Mouse (Mus musculus) G1E (cell line): ENCODE results near the gene Nfkbil1.

Experiments
- CTCF ChIP-seq: IDR thresholded peaks from 2 replicates; pipeline ENCODE4 v1.5.1; 2012; ENCODE audit warnings: low read depth, low read length, inconsistent platforms, mixed read lengths
- GATA1 ChIP-seq: IDR thresholded peaks from 2 replicates; pipeline ENCODE4 v1.6.1; 2012; ENCODE audit warnings: borderline replicate concordance, low read length, inconsistent platforms, mixed read lengths
- GATA2 ChIP-seq: IDR thresholded peaks from 2 replicates; pipeline ENCODE4 v1.6.1; 2012; ENCODE audit warnings: low read depth, low read length, inconsistent platforms, borderline replicate concordance
- POLR2AphosphoS5 ChIP-seq: IDR thresholded peaks from 2 replicates; pipeline ENCODE4 v1.6.1; 2012; ENCODE audit warnings: low read depth, low read length, inconsistent platforms; ENCODE audit not compliant: insufficient replicate concordance
- TAL1 ChIP-seq: conservative IDR thresholded peaks from 2 replicates; pipeline ENCODE4 v1.6.1; 2012; ENCODE audit warnings: low read depth, low read length, inconsistent platforms, mixed read lengths

DNA sequence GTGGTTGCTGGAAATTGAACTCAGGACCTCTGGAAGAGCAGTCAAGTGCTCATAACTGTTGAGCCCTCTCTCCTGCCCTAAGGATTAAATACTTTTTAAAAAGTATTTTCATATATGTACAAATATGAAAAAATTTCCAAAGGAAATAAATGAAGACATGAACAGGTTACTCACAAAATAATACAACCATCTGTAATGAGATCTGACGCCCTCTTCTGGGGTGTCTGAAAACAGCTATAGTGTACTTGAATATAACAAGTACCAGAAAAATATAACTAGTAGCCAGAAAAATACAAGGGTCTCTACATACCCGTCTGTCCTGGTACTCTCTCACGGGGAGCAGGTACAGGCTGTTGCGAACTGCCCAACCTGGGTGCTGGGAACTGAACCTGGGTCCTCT, 11.0 kb downstream of the Nfkbil1 start:
- TF ChIP-seq CTCF = no peak
- no peak for TF ChIP-seq POLR2AphosphoS5
- TF ChIP-seq GATA1 = no peak
- TF ChIP-seq TAL1 = no peak
- TF ChIP-seq GATA2 = no peak
